Mouse (Mus musculus) neural tube, embryonic 14.5 days (tissue): ENCODE results near the gene Mtss1l. TPM values are rescaled to one million over a fixed set of nuclear protein-coding genes. Genes with fewer than 3 reads are reported as not detected.

Experiments used
- ATAC-seq: fragments of 200-750 bp; cut with Nextera tagmentation; 2 replicates; pipeline ENCODE4 v1.8.0; 2017; ENCODE audit warnings: low read depth, mild to moderate bottlenecking, moderate TSS enrichment, moderate library complexity
- H3K27ac ChIP-seq: fragments of 300-500 bp; sonication (generic); 2 replicates; pipeline ENCODE4 v1.5.1; 2014; ENCODE audit warnings: low read depth, mild to moderate bottlenecking, control low read depth, low read length, moderate library complexity, mixed read lengths
- H3K27me3 ChIP-seq: fragments of 300-500 bp; sonication (generic); 2 replicates; pipeline ENCODE4 v1.6.1; 2014; ENCODE audit warnings: low read length; ENCODE audit not compliant: control insufficient read depth, insufficient read depth
- H3K36me3 ChIP-seq: fragments of 300-500 bp; sonication (generic); 2 replicates; pipeline ENCODE4 v1.6.1; 2014; ENCODE audit warnings: low read length, mixed read lengths; ENCODE audit not compliant: control insufficient read depth, insufficient read depth
- H3K4me1 ChIP-seq: fragments of 300-500 bp; sonication (generic); 2 replicates; pipeline ENCODE4 v1.6.1; 2014; ENCODE audit warnings: low read length; ENCODE audit not compliant: control insufficient read depth, insufficient read depth
- H3K4me2 ChIP-seq: fragments of 300-500 bp; sonication (generic); 2 replicates; pipeline ENCODE4 v1.6.1; 2014; ENCODE audit warnings: mild to moderate bottlenecking, low read depth, low read length, control low read depth
- H3K4me3 ChIP-seq: fragments of 300-500 bp; sonication (generic); 2 replicates; pipeline ENCODE4 v1.5.1; 2014; ENCODE audit warnings: low read depth, low read length, control low read depth, mixed read lengths
- H3K9ac ChIP-seq: fragments of 300-500 bp; sonication (generic); replicated peaks from 2 replicates; pipeline ENCODE4 v1.6.1; 2014; ENCODE audit warnings: low read depth, mild to moderate bottlenecking, control low read depth, low read length, mixed read lengths
- H3K9me3 ChIP-seq: fragments of 300-500 bp; sonication (generic); 2 replicates; pipeline ENCODE4 v1.6.1; 2016; ENCODE audit warnings: low read length; ENCODE audit not compliant: control insufficient read depth
- WGBS: fragments of 180-500 bp; shearing (Covaris S2); extraction: QIAGEN DNeasy Blood & Tissue Kit; methylation state at CpG from one replicate; pipeline ENCODE4 v1.1.7; 2014; 5-methylcytosine and 5-hydroxymethylcytosine counted together
- polyA plus RNA-seq: library from polyadenylated mRNA; unstranded; fragments of >200 nt; fragmentation: Nextera tagmentation; extraction: Ambion mirVana; gene quantifications from 2 replicates; pipeline ENCODE4 v1.2.1, GENCODE M21; 2014

Mtss1l gene
- polyA plus RNA-seq, 1 experiment from 2014 or later, result 24.9 TPM

GRCm38 (mm10) chr8:110694226-110694625 is 27.1 kb upstream of the Mtss1l start:
- H3K27me3 ChIP-seq, result no peaks in the 10 kb centered on the region
- no peak overlapping the region for H3K4me2 ChIP-seq
- peaks cover 8% of the 10 kb centered on the region; the same call in 1 of the 2 replicates for H3K4me1 ChIP-seq
- peak overlapping the region; percentile 16 for H3K27ac ChIP-seq
- 85% methylated on average over 5 of the region's 5 CpGs for WGBS
- H3K4me3 ChIP-seq, result no peak overlapping the region
- no peak overlapping the region for H3K9ac ChIP-seq
- peaks cover 7% of the 10 kb centered on the region; the same call in 1 of the 2 replicates for H3K36me3 ChIP-seq
- ATAC-seq, result no peak
- H3K9me3 ChIP-seq, result no peaks in the 10 kb centered on the region

GRCm38 (mm10) chr8:110694826-110695225 is 26.4 kb upstream of the Mtss1l start:
- Histone ChIP-seq H3K4me2 (no peak overlapping the region), H3K36me3 (peaks cover 7% of the 10 kb centered on the region; the same call in 1 of the 2 replicates), H3K27ac (peak overlapping the region; percentile 36; the same call in 1 of the 2 replicates), H3K27me3 (no peaks in the 10 kb centered on the region), H3K9me3 (no peaks in the 10 kb centered on the region), H3K4me1 (peaks cover 8% of the 10 kb centered on the region; the same call in 1 of the 2 replicates), H3K4me3 (no peak overlapping the region), H3K9ac (no peak overlapping the region)
- no peak for ATAC-seq
- WGBS, result 79% methylated on average over 4 of the region's 4 CpGs

- Histone ChIP-seq H3K27me3 (no peaks in the 10 kb centered on the region), H3K36me3 (peaks cover 7% of the 10 kb centered on the region; the same call in 1 of the 2 replicates), H3K4me1 (peaks cover 8% of the 10 kb centered on the region; the same call in 1 of the 2 replicates), H3K9ac (no peak overlapping the region), H3K27ac (peak overlapping the region; percentile 36; the same call in 1 of the 2 replicates), H3K4me2 (no peak overlapping the region), H3K9me3 (no peaks in the 10 kb centered on the region), H3K4me3 (no peak overlapping the region)
- ATAC-seq, result no peak
- 74% methylated on average over 5 of the region's 5 CpGs for WGBS
These were observed 25.8 kb upstream of the Mtss1l start for GRCm38 (mm10) chr8:110695431-110695830.

GRCm38 (mm10) chr8:110696051-110696450 is 25.2 kb upstream of the Mtss1l start:
- H3K4me1 ChIP-seq, result peaks cover 8% of the 10 kb centered on the region; the same call in 1 of the 2 replicates
- no peak overlapping the region for H3K4me3 ChIP-seq
- H3K27ac ChIP-seq, result no peak overlapping the region
- H3K9ac ChIP-seq, result no peak overlapping the region
- H3K9me3 ChIP-seq, result no peaks in the 10 kb centered on the region
- H3K36me3 ChIP-seq, result peaks cover 7% of the 10 kb centered on the region; the same call in 1 of the 2 replicates
- H3K4me2 ChIP-seq, result no peak overlapping the region
- 85% methylated on average over 4 of the region's 4 CpGs for WGBS
- no peak for ATAC-seq
- no peaks in the 10 kb centered on the region for H3K27me3 ChIP-seq

GRCm38 (mm10) chr8:110697571-110697970 is 23.7 kb upstream of the Mtss1l start:
- no peak overlapping the region for H3K4me3 ChIP-seq
- no peaks in the 10 kb centered on the region for H3K27me3 ChIP-seq
- no peak overlapping the region for H3K4me2 ChIP-seq
- ATAC-seq, result no peak
- H3K9ac ChIP-seq, result no peak overlapping the region
- H3K9me3 ChIP-seq, result no peaks in the 10 kb centered on the region
- no peak overlapping the region for H3K27ac ChIP-seq
- peaks cover 14% of the 10 kb centered on the region; the same call in 1 of the 2 replicates for H3K4me1 ChIP-seq
- H3K36me3 ChIP-seq, result peaks cover 7% of the 10 kb centered on the region; the same call in 1 of the 2 replicates
- 86% methylated on average over 5 of the region's 5 CpGs for WGBS

GRCm38 (mm10) chr8:110698098-110698497 is 23.2 kb upstream of the Mtss1l start:
- no peak overlapping the region for H3K4me3 ChIP-seq
- no peak overlapping the region for H3K9ac ChIP-seq
- H3K27me3 ChIP-seq, result no peaks in the 10 kb centered on the region
- H3K27ac ChIP-seq, result no peak overlapping the region
- ATAC-seq, result no peak
- H3K36me3 ChIP-seq, result peaks cover 7% of the 10 kb centered on the region; the same call in 1 of the 2 replicates
- 78% methylated on average over 1 of the region's 1 CpGs for WGBS
- H3K4me1 ChIP-seq, result peaks cover 19% of the 10 kb centered on the region; the same call in 1 of the 2 replicates
- H3K4me2 ChIP-seq, result no peak overlapping the region
- H3K9me3 ChIP-seq, result no peaks in the 10 kb centered on the region

GRCm38 (mm10) chr8:110699501-110699900 is 21.8 kb upstream of the Mtss1l start:
- H3K4me3 ChIP-seq, result no peak overlapping the region
- H3K4me2 ChIP-seq, result no peak overlapping the region
- no peaks in the 10 kb centered on the region for H3K27me3 ChIP-seq
- no peak for ATAC-seq
- peaks cover 28% of the 10 kb centered on the region; the same call in 1 of the 2 replicates for H3K4me1 ChIP-seq
- no peaks in the 10 kb centered on the region for H3K36me3 ChIP-seq
- WGBS, result 65% methylated on average over 7 of the region's 7 CpGs
- no peaks in the 10 kb centered on the region for H3K9me3 ChIP-seq
- H3K9ac ChIP-seq, result no peak overlapping the region
- H3K27ac ChIP-seq, result peak overlapping the region; percentile 57; the same call in 1 of the 2 replicates

GRCm38 (mm10) chr8:110700561-110700960 is 20.7 kb upstream of the Mtss1l start:
- ATAC-seq, result no peak
- Histone ChIP-seq H3K9ac (no peak overlapping the region), H3K4me2 (no peak overlapping the region), H3K4me3 (no peak overlapping the region), H3K9me3 (no peaks in the 10 kb centered on the region), H3K36me3 (no peaks in the 10 kb centered on the region), H3K27me3 (no peaks in the 10 kb centered on the region), H3K4me1 (peaks cover 21% of the 10 kb centered on the region; the same call in 1 of the 2 replicates), H3K27ac (no peak overlapping the region)
- WGBS, result 88% methylated on average over 2 of the region's 2 CpGs

- Histone ChIP-seq H3K27me3 (no peaks in the 10 kb centered on the region), H3K9ac (no peak overlapping the region), H3K4me2 (no peak overlapping the region), H3K4me3 (no peak overlapping the region), H3K9me3 (no peaks in the 10 kb centered on the region), H3K4me1 (peaks cover 21% of the 10 kb centered on the region; the same call in 1 of the 2 replicates), H3K27ac (peak overlapping the region; percentile 67), H3K36me3 (no peaks in the 10 kb centered on the region)
- WGBS, result 31% methylated on average over 9 of the region's 9 CpGs
- peak; percentile 36; the same call in 1 of the 2 replicates for ATAC-seq
These were observed 18.4 kb upstream of the Mtss1l start for GRCm38 (mm10) chr8:110702636-110703459.
